Mouse (Mus musculus) neutrophil, adult 5-6 weeks (primary cell): ENCODE measurements at regions not wholly inside any gene's neighbourhood (a gene's known extent, or its start where the extent isn't known, plus 50 kb on each side); places are given as distances from the start of the nearest gene placed in this dataset.
"Not testable (repeated sequence)": the region's sequence is repeated elsewhere in the genome, so short reads cannot be mapped to it uniquely, and the experiment has no call there.

Source experiments
- ATAC-seq: fragments of 151-379, 151-347 bp; 2 replicates; pipeline ENCODE4 v1.8.0; 2017; ENCODE audit warnings: mild to moderate bottlenecking, moderate TSS enrichment; ENCODE audit not compliant: insufficient number of reproducible peaks, poor library complexity, low FRiP score, severe bottlenecking; ENCODE audit errors: extremely low read depth

DNA sequence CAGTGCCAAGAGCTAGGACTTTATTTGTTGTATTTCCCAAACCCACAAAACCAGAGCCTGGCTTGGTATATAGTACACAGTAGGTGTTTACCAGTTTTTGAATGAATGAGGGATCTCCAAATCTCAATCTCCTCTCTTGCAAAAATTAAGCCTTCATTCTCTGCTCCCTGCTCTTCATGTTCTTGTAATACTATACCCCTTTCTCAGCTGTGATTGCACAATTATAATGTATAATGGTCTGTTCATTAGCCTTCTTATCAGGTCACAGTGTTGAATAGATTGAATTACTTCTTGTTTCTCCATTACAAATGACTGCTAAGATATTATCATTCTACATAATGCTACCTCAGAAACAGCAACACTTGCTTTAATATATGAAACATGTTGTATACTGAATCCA lies 119.1 kb upstream of the Tars start:
- ATAC-seq = no peak

DNA sequence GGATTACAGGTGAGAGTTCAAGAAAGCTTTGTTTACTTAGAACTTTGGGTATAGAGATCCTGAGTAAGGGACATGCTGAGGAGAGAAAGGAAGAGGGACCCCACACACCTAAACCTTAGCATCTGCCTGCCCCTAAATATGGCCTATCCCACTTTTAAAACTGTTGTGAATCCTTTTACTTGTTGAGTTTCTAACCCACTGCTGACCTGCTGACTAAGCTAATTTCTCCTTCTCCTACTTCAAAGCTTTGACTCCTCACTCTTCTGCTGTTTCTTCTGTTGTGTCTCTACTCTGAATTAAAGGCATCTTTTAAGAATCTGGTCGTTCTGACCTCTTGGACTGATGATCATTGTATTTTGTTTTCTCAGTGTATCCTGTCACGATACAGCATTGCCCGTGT lies 118.4 kb upstream of the Tars start:
- ATAC-seq = no peak

DNA sequence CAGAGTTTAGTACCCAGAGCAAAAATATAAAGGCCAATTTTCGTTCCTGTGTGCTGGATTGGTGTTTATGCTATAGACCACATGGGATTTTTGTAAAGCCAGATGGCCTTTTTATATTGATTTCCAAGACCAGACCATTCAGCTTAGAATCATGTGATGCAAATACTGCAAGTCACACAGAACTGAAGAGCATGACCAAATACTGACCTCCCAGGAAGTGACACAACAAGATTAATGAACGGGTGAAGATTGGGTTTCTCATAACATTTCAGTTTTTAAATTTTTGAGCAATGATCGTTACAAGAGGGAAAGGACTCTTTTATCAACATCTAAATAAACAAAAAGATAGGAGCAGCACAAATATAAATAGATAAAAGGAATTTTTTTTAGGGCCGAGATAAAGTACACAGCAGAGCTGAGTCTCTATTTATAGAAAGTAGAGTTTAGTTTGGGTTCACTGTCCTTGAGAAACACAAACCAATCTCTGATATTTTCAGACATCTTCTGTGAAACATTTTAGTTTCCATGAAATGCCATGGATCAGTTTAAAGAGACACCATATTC lies 105.7 kb upstream of the Tars start:
- ATAC-seq = no peak

DNA sequence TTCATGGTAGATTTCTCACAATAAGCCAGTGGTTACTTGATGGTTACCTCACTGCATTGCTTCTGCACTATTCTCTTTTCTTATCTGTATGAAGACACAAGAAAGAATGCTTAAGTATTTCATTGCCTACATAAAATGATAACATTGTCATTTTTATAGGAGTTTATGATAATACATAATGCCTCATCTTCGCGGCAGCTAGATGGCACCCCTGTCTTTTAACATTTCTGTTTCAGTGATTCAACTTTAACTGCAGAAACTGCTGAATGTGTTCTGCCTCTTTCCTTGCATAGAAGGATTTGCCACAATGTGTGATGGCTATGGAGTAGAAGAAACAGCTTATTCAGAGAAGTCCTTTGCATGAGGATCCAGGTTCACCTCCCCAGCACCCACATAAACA lies 97.0 kb upstream of the Tars start:
- no peak for ATAC-seq

DNA sequence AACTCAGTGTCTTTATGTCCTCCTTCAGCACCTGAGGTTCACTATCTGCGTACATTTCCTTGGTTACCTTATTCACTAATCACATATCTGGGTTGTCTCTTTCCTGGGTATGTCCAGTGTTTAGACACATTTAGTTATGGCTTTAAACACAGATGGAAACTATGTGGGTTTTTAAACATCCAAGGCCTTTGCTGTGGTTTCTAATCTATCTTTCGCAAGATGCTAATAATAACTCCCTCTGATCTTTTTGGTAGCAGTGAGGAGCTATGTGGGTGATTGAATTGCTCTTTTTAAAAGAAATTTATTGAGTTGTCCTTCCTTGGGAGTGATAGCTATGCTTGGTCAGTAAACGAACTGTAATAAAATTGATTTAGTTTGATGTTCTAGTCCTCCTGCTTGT lies 89.7 kb upstream of the Tars start:
- ATAC-seq = no peak

DNA sequence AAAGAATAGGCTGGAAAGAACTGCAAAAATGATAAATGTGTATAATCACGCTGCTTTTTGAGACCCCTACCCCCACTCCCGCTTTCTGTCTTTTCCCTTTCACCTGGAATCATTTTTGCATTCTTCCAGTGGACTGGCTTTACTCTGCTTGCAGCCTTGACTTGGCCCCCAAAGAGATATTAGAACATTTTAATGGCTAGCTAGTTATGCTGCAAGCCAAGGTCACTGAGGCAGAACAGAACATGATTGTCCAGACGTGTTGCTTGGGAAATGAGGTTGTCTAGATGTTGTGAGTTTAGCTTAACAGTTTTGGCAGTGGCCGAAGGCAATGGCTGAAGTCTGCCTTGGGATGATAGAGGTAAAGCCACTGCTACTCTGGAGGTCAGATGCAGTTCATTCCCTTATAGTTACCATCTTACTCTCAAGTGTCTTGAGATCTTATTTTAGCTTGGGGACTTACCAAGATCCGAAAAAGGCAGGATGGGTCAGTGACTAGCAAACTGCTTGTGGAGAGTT lies 87.9 kb upstream of the Tars start:
- no peak for ATAC-seq

DNA sequence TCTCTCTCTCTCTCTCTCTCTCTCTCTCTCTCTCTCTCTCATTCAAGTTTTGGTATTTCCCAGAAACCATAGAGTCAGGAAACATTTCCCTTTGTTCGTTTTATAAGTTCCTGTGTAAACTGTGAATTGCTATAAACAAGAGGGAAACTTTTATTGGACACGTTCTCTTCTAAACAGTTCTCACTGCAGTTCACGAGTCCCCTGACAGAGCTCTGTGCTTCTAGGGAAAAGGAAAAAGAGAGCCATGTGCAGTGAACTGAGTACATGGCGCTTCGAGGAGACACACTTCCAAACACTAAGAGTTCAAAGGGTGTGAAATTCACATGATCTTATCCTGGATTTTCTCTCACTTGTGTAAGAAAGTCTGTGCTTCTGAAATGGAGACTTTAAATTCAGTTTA lies 84.5 kb upstream of the Tars start:
- ATAC-seq = no peak

DNA sequence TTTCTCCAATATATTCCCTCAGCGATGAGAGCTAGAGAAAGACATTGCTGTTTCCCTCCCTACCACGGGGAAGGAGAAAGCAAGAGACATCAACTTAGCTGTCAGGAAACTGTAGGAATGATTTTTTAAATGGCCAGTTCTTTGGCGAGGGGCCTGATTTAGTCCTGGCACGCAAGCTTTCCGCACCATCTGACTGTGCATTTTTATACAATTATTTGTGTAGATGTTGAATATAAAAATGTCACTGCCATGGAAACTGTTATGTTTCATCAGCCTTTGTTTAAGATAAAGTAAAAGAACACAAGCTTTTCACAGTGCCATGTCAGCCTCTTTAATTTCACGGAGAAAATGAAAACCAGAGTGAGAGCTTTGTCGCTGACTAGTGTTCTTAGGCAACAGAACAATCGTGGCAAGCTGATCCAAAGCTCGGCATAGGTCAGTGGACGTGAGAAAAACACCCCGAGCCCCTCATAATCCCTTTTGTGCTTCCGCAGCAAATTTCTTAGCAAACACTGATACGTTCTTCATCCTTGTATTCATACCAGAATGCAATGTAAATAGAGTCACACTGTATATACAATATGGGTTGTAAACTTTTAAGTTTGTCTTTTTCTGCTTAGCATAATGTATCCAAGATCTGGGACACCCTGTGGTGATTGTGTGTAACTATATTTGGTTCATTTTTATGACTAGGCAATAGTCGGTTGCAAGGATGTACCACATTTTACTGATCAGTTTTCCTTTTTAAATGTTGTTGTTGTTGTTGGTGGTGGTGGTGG lies 79.9 kb upstream of the Tars start:
- no peak for ATAC-seq

DNA sequence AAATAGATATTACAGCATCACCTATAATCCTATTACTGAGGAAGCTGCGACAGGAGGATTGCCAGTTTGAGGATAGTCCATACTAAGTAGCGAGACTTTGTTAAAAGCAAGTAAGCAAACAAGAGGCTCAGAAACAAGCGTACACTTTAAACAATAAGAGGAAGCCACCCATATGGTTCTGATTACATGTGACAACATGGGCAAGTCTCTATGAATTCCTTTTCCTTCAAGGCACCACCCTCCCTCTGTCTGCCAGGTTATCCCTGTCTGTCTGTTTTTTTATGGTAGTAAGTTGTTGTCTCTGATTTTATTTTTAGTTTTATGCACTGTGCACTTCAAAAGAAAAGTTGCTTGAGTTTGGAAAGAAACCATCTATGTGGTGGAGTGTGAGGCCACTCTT lies 76.8 kb upstream of the Tars start:
- ATAC-seq = no peak

DNA sequence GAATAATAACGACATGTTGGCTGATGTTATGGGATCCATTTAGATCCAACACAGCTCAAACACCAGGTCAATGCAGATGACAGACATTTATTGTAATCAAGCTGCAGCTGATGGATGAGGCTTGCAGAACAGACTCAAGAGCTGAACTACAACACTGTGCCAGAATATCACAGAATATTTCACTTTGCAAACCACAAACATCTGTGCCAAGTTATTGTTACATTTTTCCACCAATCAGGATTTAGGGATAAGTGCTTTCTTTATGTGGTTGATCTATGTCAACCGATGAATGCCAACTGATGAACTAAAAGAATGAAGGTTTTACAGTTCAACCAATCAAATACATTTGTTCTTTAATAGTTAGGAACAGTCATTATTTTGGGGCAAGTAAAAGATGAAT lies 63.9 kb upstream of the Tars start:
- no peak for ATAC-seq

DNA sequence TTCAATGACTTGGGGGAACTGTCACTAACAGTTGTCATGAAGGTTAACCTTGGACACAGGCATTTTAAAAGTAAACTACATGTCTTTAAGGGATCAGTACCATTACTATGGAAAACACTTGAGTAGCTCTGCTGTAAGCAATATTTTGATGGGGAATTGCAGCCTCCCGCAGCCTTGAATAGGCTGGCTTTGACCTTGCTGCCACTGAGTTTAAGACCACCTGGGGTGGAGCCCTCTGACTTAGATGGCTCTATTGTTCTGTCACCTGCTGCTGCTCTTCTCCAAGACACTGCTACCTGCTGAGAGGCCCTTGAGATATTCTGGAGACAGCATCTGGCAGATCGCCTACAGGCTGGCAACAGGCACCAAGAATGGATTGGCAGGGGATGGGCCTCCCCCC lies 62.1 kb upstream of the Tars start:
- not testable (repeated sequence) for ATAC-seq

DNA sequence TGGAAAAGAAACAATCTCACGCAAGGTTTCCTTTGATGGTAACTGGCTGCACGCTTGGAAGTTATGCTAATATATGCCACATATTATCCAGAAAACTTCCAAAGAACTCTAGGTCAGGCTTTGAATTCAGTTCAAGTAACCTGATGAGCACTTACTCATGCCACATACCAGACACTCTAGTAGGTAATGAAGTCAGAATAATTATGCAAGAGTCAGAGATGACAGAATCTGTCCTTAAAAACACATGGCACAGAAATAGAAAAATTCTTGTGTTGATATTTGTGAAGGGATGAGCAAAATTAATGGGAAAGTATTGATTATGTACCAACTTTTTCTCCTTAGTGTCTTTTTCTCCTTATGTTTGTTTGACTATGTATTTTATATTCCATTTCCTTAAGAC lies 59.8 kb upstream of the Tars start:
- no peak for ATAC-seq

DNA sequence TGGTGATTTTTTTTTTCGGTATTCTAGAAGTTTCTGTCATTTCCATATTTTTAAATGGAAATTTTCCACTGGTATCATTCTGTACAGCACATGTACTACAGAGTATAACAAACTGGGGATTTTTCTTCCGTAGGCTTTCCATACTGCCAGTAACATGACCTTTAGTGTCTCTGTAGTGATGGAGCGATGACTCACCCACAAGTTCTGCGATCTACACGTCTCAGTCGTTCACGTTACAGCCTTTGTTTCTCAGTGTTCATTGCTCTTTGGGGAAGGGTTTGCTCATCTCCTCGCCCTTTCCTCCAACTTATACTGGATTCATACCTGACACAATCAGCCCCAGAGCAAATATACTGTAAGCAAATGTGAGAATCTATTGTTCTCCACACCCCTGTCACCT lies 57.8 kb upstream of the Tars start:
- ATAC-seq = no peak

DNA sequence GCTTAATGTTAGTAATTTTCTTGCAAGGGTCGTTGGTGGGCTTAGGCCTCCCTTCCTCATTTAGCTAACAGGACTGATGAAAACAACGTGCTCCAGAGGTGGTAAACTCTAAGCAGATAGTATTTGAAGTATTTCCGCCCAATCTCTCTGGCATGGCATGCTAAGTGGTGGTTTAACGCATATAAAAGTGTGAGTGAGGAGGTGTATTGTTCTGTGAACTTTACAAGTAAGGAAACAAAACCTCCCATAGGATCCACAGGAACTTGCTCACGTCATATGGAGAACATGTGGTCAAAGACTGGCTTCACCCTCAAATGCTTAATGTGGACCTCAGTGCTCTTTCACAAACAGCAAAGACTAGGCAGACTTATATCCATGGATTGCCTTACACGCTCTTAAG lies 56.5 kb upstream of the Tars start:
- no peak for ATAC-seq

DNA sequence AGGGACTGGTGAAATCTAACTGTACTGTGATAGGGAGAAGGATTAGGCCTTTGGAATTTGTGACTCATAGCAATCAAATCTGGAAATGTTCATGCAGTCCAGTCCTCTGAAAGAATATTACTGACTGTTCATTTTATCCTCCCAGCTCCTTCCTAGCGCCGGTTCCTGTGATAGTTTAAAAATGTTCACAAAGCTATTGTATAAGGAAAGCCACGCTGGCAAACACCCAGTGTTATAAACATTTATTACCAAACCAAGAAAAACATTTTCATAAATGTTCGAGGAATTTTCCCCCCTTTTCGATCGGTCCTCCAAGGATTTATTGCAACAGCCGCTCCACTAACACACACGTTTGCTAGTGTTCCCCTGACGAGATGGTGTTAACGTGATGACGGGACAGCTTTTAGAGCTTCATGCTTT lies 55.9 kb upstream of the Tars start:
- no peak for ATAC-seq

DNA sequence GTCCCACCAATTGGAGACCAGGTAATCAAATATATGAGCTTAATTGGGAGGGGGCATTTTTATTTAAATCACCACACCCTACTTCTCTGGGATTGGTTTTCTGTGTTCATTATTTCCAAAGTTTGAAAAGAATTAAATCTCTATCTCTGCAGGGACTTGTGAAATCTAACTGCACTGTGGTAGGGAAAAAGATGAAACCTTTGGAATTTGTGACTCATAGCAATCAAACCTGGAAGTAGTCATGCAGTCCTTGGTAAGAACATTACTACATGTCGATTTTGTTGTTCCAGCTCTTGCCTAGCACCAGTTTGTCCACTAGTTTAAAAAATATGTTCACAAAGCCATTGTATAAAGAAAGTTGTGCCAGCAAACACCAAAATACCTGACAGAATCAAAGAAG lies 54.5 kb upstream of the Tars start:
- ATAC-seq = no peak

DNA sequence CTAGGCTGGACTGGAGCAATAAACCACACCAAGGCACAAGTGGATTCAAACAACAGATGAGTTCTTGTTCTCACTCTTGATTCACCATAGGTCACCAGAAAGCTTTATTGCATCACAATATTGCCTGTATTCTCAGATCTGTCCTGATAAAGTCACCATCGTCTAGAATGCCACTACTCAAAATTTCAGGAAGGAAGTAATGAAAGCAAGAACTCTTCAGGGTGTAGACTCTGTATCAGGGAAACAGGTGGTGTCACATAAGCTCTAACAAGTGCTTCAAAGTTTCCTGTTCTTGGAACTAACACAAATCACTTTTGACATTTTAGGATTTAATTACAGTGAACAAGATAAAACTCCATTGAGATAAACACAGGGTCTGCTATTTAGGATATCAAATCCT lies 52.2 kb upstream of the Tars start:
- ATAC-seq = no peak
